Mouse (Mus musculus): Measurements from ENCODE around the gene Ndufaf1. TPM values are rescaled to one million over a fixed set of nuclear protein-coding genes. Genes with fewer than 3 reads are reported as not detected.
"Not testable (repeated sequence)": the region's sequence is repeated elsewhere in the genome, so short reads cannot be mapped to it uniquely, and the experiment has no call there.

The Ndufaf1 gene
- polyA plus RNA-seq, 1 experiment from 2014 or later: 39.8 TPM

DNA sequence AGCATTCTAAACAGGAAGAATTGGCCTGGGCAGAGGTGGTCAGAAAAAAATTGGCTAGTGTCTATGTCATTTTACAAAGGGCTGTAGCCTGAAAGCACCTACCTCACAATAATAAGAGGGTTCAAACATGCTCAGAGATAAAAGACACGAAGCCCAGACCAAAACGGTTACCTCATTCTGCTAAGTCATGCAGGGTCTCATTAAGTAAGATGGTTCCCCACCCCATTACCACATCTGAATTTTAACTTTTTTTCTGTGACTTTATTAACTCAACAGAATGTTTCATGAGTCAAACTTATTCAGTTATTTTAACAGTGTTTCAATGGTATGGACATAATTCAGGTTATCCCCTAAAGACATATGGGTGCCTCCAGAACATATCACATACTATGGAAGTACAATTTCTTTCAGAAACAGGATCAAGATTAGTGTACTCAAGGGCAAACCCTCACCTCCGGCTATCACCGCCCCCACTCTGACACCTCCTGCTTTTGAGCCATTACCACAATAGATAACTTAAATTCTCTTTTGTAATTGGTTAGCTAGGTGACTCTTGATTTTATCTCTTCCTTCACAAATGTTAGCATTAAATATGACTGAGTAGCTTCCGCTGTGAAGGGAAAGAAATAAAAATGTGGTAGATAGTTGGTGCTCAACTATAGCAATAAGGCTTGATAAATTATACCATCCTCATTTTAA is 21.3 kb downstream of the Ndufaf1 start:
- WGBS: 96% methylated on average over 5 of the region's 5 CpGs
- H3K36me3 ChIP-seq (ENCODE audit: control insufficient read depth, insufficient read depth, low read length): peaks cover 16% of the 10 kb centered on the region

DNA sequence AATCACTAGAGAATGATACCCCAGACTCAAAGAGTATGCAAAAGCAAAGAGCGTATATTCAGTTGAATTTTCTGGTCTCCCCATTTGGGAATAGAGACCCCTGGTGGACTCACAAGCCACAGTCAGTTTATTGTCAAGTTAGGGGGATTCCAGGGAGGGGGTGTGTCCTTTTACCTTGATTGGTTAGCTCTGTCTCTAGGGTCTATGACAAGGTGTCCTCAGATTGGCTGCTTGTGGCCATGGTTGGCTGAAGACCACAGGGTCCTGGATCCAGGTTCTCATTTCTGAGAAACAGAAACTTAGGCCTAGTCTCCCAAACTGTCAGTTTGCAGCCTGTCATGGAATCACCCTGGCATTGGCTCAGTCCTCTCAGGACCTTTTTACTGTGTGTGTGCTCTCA is 25.8 kb downstream of the Ndufaf1 start:
- no peak for ATAC-seq (ENCODE audit: insufficient read depth, low FRiP score, low TSS enrichment)
- no peak for DNase-seq (ENCODE audit: low spot score)
- Histone ChIP-seq H3K36me3 (ENCODE audit: control insufficient read depth, insufficient read depth, low read length) (peaks cover 15% of the 10 kb centered on the region), H3K4me1 (ENCODE audit: control insufficient read depth, insufficient read depth, low read length) (no peaks in the 10 kb centered on the region), H3K9me3 (ENCODE audit: control insufficient read depth, low read length) (no peaks in the 10 kb centered on the region), H3K9ac (ENCODE audit: low read length) (no peak overlapping the region), H3K27me3 (ENCODE audit: control insufficient read depth, insufficient read depth, low read length) (no peaks in the 10 kb centered on the region), H3K4me3 (ENCODE audit: low read depth, low read length) (no peak overlapping the region), H3K27ac (ENCODE audit: low read depth, low read length) (no peak overlapping the region), H3K4me2 (ENCODE audit: low read depth) (no peak overlapping the region)
- 96% methylated on average over 1 of the region's 1 CpGs for WGBS

More for the DNA sequence above, 21.3 kb downstream of the Ndufaf1 start:
- Histone ChIP-seq H3K27me3 (ENCODE audit: control insufficient read depth, insufficient read depth, low read length) (no peaks in the 10 kb centered on the region), H3K9me3 (ENCODE audit: control insufficient read depth, low read length) (no peaks in the 10 kb centered on the region), H3K4me3 (ENCODE audit: low read depth, low read length) (no peak overlapping the region), H3K4me1 (ENCODE audit: control insufficient read depth, insufficient read depth, low read length) (no peaks in the 10 kb centered on the region), H3K4me2 (ENCODE audit: low read depth) (no peak overlapping the region), H3K27ac (ENCODE audit: low read depth, low read length) (no peak overlapping the region), H3K9ac (ENCODE audit: low read length) (no peak overlapping the region)
- ATAC-seq (ENCODE audit: insufficient read depth, low FRiP score, low TSS enrichment): no peak
- DNase-seq (ENCODE audit: low spot score): no peak

DNA sequence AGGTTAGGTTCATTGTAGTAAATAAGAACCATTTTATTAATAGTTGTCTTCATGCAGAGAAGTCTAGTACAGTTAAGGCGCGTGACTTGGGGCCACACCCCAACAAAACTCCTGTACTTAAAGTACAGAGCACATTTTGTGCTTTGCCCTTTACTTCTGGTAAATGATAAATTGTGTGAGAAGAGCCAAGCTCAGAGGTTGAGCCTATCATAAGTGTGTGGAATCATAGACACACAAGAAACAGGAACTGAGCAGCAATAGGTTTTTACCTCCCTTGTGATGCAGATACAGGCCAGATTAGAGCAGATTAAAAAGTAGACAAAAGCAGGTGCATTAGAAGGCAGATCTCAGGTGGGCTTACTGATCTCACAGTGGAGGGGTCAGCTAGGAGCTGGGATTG is 41.3 kb downstream of the Ndufaf1 start:
- no peak overlapping the region for H3K9ac ChIP-seq (ENCODE audit: low read length)
- no peaks in the 10 kb centered on the region for H3K27me3 ChIP-seq (ENCODE audit: control insufficient read depth, insufficient read depth, low read length)
- ATAC-seq (ENCODE audit: insufficient read depth, low FRiP score, low TSS enrichment): no peak
- no peak overlapping the region for H3K27ac ChIP-seq (ENCODE audit: low read depth, low read length)
- H3K4me2 ChIP-seq (ENCODE audit: low read depth): 0 out of 2 replicates have a peak overlapping the region, but pooled peaks have one; percentile 8
- 99% methylated on average over 2 of the region's 2 CpGs for WGBS
- H3K4me3 ChIP-seq (ENCODE audit: low read depth, low read length): no peak overlapping the region
- no peaks in the 10 kb centered on the region for H3K36me3 ChIP-seq (ENCODE audit: control insufficient read depth, insufficient read depth, low read length)
- H3K4me1 ChIP-seq (ENCODE audit: control insufficient read depth, insufficient read depth, low read length): peaks cover 7% of the 10 kb centered on the region; the same call in 1 of the 2 replicates
- no peak for DNase-seq (ENCODE audit: low spot score)
- H3K9me3 ChIP-seq (ENCODE audit: control insufficient read depth, low read length): no peaks in the 10 kb centered on the region

- ATAC-seq (ENCODE audit: insufficient read depth, low FRiP score, low TSS enrichment); H3K9me3 ChIP-seq (ENCODE audit: control insufficient read depth, low read length); H3K4me1 ChIP-seq (ENCODE audit: control insufficient read depth, insufficient read depth, low read length); DNase-seq (ENCODE audit: low spot score); H3K27me3 ChIP-seq (ENCODE audit: control insufficient read depth, insufficient read depth, low read length); H3K36me3 ChIP-seq (ENCODE audit: control insufficient read depth, insufficient read depth, low read length): not testable (repeated sequence)
- Histone ChIP-seq H3K9ac (ENCODE audit: low read length) (peak overlapping the region; percentile 49; the same call in 1 of the 2 replicates), H3K27ac (ENCODE audit: low read depth, low read length) (0 out of 2 replicates have a peak overlapping the region, but pooled peaks have one; percentile 27), H3K4me2 (ENCODE audit: low read depth) (peak overlapping the region; percentile 54), H3K4me3 (ENCODE audit: low read depth, low read length) (peak overlapping the region; percentile 59)
- 20% methylated on average over 6 of the region's 6 CpGs for WGBS
Observed at GRCm38 (mm10) chr2:119619002-119619401, 43.6 kb downstream of the Ndufaf1 start.

GRCm38 (mm10) chr2:119618199-119618982 is 44.2 kb downstream of the Ndufaf1 start, which contains the start of the genes Nusap1 and Oip5:
Nusap1 (plus strand) TSS chr2:119618298.
Oip5 (minus strand) TSS chr2:119618469.
- peak within 1 kb of the TSS; percentile 54 for H3K4me2 ChIP-seq (ENCODE audit: low read depth)
- H3K9me3 ChIP-seq (ENCODE audit: control insufficient read depth, low read length): no peaks in the 10 kb centered on the region
- H3K27me3 ChIP-seq (ENCODE audit: control insufficient read depth, insufficient read depth, low read length): no peaks in the 10 kb centered on the region
- H3K4me3 ChIP-seq (ENCODE audit: low read depth, low read length): peak within 1 kb of the TSS; percentile 59
- WGBS: under 1% methylated on average over 55 of the region's 55 CpGs
- DNase-seq (ENCODE audit: low spot score) (peak; percentile 93), ATAC-seq (ENCODE audit: insufficient read depth, low FRiP score, low TSS enrichment) (peak; percentile 100)
- H3K36me3 ChIP-seq (ENCODE audit: control insufficient read depth, insufficient read depth, low read length): no peaks in the 10 kb centered on the region
- H3K9ac ChIP-seq (ENCODE audit: low read length): peak within 1 kb of the TSS; percentile 49
- 0 out of 2 replicates have a peak within 1 kb of the TSS, but pooled peaks have one; percentile 27 for H3K27ac ChIP-seq (ENCODE audit: low read depth, low read length)
- H3K4me1 ChIP-seq (ENCODE audit: control insufficient read depth, insufficient read depth, low read length): peaks cover 7% of the 10 kb centered on the region; the same call in 1 of the 2 replicates

DNA sequence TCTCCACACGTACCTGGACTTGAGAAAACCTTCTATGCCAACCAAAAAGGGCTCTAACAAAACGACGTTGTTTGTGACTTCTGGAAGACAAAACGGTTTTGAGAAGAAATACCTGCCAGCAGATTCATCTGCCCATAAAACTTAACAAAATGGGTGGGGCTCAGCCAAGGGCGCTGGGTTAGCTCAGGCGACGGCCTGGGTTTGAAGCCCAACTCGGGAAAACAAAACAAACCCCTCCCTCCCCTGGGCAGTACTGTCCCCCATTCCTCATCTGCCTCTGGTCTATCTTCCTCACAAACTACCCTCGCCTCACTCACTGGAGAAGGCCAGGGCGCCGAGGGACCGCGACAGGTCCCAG is 44.8 kb downstream of the Ndufaf1 start:
- Histone ChIP-seq H3K4me2 (ENCODE audit: low read depth) (peak overlapping the region; percentile 47), H3K9ac (ENCODE audit: low read length) (peak overlapping the region; percentile 40), H3K27ac (ENCODE audit: low read depth, low read length) (no peak overlapping the region), H3K9me3 (ENCODE audit: control insufficient read depth, low read length) (no peaks in the 10 kb centered on the region), H3K27me3 (ENCODE audit: control insufficient read depth, insufficient read depth, low read length) (no peaks in the 10 kb centered on the region), H3K4me3 (ENCODE audit: low read depth, low read length) (peak overlapping the region; percentile 59), H3K36me3 (ENCODE audit: control insufficient read depth, insufficient read depth, low read length) (no peaks in the 10 kb centered on the region), H3K4me1 (ENCODE audit: control insufficient read depth, insufficient read depth, low read length) (peaks cover 7% of the 10 kb centered on the region; the same call in 1 of the 2 replicates)
- under 1% methylated on average over 13 of the region's 13 CpGs for WGBS
- no peak for DNase-seq (ENCODE audit: low spot score)
- ATAC-seq (ENCODE audit: insufficient read depth, low FRiP score, low TSS enrichment): no peak; the same call in 1 of the 2 replicates

DNA sequence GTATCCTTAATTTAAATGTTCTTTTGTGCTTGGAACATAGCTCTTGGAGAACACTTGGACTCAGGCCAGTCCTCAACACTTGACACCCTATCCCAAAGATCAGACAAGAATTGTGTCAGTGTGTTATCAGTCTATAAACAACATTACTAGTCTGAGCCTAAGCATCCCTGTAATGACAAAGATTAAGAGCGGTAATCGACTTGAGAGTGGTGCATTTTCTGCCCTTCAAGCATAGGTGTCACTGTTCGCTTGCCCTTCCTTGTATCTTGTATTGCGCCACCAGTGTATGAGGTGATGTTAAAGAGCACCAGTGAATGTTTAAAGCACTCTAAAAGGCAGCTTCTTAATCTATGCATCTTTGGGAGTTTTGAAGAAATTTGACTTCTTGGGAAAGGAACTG is 55.6 kb downstream of the Ndufaf1 start:
- no peak overlapping the region for H3K27ac ChIP-seq (ENCODE audit: low read depth, low read length)
- H3K4me2 ChIP-seq (ENCODE audit: low read depth): no peak overlapping the region
- H3K27me3 ChIP-seq (ENCODE audit: control insufficient read depth, insufficient read depth, low read length): no peaks in the 10 kb centered on the region
- no peak overlapping the region for H3K9ac ChIP-seq (ENCODE audit: low read length)
- H3K36me3 ChIP-seq (ENCODE audit: control insufficient read depth, insufficient read depth, low read length): peaks cover 8% of the 10 kb centered on the region; the same call in 1 of the 2 replicates
- DNase-seq (ENCODE audit: low spot score) (no peak), ATAC-seq (ENCODE audit: insufficient read depth, low FRiP score, low TSS enrichment) (no peak)
- no peaks in the 10 kb centered on the region for H3K9me3 ChIP-seq (ENCODE audit: control insufficient read depth, low read length)
- H3K4me1 ChIP-seq (ENCODE audit: control insufficient read depth, insufficient read depth, low read length): no peaks in the 10 kb centered on the region
- 96% methylated on average over 4 of the region's 4 CpGs for WGBS
- no peak overlapping the region for H3K4me3 ChIP-seq (ENCODE audit: low read depth, low read length)
